Mouse (Mus musculus) heart, embryonic 11.5 days (tissue): ENCODE results near the gene Grwd1. TPM values are rescaled to one million over a fixed set of nuclear protein-coding genes. Genes with fewer than 3 reads are reported as not detected.

Experiments
- ATAC-seq: fragments of 200-750 bp; cut with Nextera tagmentation; replicated peaks from 2 replicates; pipeline ENCODE4 v1.8.0; 2017; ENCODE audit warnings: moderate library complexity; ENCODE audit not compliant: insufficient number of reproducible peaks, low FRiP score, low TSS enrichment
- H3K27ac ChIP-seq: fragments of 300-500 bp; sonication (generic); 2 replicates; pipeline ENCODE4 v1.5.1; 2014; ENCODE audit warnings: mild to moderate bottlenecking, low read depth, low read length
- H3K27me3 ChIP-seq: fragments of 300-500 bp; sonication (generic); 2 replicates; pipeline ENCODE4 v1.6.1; 2014; ENCODE audit warnings: mild to moderate bottlenecking, low read length, mixed read lengths; ENCODE audit not compliant: control insufficient read depth, insufficient read depth
- H3K36me3 ChIP-seq: fragments of 300-500 bp; sonication (generic); 2 replicates; pipeline ENCODE4 v1.6.1; 2014; ENCODE audit warnings: mild to moderate bottlenecking, low read length, moderate library complexity, mixed read lengths; ENCODE audit not compliant: control insufficient read depth, insufficient read depth
- H3K4me1 ChIP-seq: fragments of 300-500 bp; sonication (generic); 2 replicates; pipeline ENCODE4 v1.6.1; 2014; ENCODE audit warnings: low read length; ENCODE audit not compliant: control insufficient read depth, insufficient read depth
- H3K4me2 ChIP-seq: fragments of 300-500 bp; sonication (generic); 2 replicates; pipeline ENCODE4 v1.6.1; 2014; ENCODE audit warnings: mild to moderate bottlenecking, moderate library complexity
- H3K4me3 ChIP-seq: fragments of 300-500 bp; sonication (generic); 2 replicates; pipeline ENCODE4 v1.5.1; 2014; ENCODE audit warnings: low read depth, low read length
- H3K9ac ChIP-seq: fragments of 300-500 bp; sonication (generic); 2 replicates; pipeline ENCODE4 v1.6.1; 2014; ENCODE audit warnings: mild to moderate bottlenecking, low read depth, low read length, moderate library complexity
- H3K9me3 ChIP-seq: fragments of 300-500 bp; sonication (generic); replicated peaks from 2 replicates; pipeline ENCODE4 v1.6.1; 2016; ENCODE audit warnings: low read length; ENCODE audit not compliant: control insufficient read depth
- WGBS: fragments of 180-500 bp; shearing (Covaris S2); extraction: QIAGEN DNeasy Blood & Tissue Kit; methylation state at CpG from one replicate; pipeline ENCODE4 v1.1.7; 2014; ENCODE audit not compliant: insufficient replicate concordance; 5-methylcytosine and 5-hydroxymethylcytosine counted together
- polyA plus RNA-seq: library from polyadenylated mRNA; unstranded; fragments of >200 nt; fragmentation: Nextera tagmentation; extraction: Ambion mirVana; gene quantifications from 2 replicates; pipeline ENCODE4 v1.2.1, GENCODE M21; 2014

Grwd1 gene
- polyA plus RNA-seq, 1 experiment from 2014 or later: 48.7 TPM

DNA sequence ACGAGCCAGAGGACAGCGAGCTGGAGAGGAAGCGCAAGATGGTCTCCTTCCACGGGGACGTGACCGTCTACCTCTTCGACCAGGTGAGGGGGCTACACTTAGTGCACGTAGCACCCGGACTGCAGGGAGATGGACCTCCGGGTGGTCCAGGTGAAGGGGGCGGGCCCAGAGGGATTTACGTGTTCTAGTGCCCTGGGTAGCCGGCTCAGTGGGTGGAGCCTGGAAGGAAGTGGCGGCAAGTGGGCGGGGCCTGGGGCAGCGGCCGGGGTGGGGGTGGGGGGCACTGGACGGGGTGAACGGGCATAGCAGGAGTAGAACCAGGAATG, 32.3 kb downstream of the Grwd1 start:
- H3K4me2 ChIP-seq: peak overlapping the region; percentile 85
- 3% methylated on average over 19 of the region's 19 CpGs for whole genome bisulfite sequencing
- no peak for ATAC-seq
- H3K27me3 ChIP-seq: peaks cover 61% of the 10 kb centered on the region
- H3K27ac ChIP-seq: no peak overlapping the region
- no peaks in the 10 kb centered on the region; the same call in 1 of the 2 replicates for H3K36me3 ChIP-seq
- H3K9ac ChIP-seq: peak overlapping the region; percentile 62
- H3K9me3 ChIP-seq: no peaks in the 10 kb centered on the region
- H3K4me3 ChIP-seq: peak overlapping the region; percentile 48
- H3K4me1 ChIP-seq: peaks cover 16% of the 10 kb centered on the region; the same call in 1 of the 2 replicates

DNA sequence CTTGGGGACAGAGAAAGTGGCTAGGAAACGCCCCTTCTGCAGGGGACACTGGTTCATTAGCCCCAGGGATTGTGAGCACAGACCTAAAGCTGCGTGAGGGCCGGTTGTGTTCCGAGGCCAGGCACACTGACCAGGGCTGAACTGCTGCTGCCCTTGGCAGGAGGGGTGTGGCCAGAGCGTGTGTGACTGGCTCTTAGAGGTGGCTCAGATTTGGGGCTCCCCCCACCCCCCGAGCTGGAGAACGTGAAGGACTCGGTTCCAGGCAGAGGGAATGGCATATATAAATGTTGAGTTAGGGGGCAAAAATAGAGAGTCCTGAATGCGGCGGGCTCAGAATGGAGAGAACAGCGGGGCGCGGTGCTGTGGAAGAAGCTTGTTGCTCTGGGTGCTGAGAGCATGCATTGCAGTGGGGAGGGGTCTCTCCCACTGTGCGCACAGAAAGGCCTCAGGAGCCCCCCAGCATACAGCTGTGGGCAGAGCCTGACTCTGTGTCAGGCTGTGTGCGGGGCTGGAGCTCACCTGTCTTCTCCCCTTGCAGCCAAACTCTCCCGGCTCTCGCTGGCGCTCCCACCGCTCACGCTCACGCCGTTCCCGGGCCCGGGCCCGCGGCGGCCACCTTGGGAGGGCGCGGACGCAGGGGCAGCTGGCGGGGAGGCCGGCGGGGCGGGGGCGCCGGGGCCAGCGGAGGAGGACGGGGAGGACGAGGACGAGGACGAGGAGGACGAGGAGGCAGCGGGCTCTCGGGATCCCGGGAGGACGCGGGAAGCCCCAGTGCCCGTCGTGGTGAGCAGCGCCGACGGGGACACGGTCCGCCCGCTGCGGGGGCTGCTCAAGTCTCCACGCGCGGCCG, 32.9 kb downstream of the Grwd1 start:
- H3K27ac ChIP-seq: no peak overlapping the region
- no peak for ATAC-seq
- peaks cover 16% of the 10 kb centered on the region; the same call in 1 of the 2 replicates for H3K4me1 ChIP-seq
- H3K36me3 ChIP-seq: no peaks in the 10 kb centered on the region; the same call in 1 of the 2 replicates
- peak overlapping the region; percentile 85 for H3K4me2 ChIP-seq
- peak overlapping the region; percentile 48 for H3K4me3 ChIP-seq
- peak overlapping the region; percentile 62 for H3K9ac ChIP-seq
- H3K27me3 ChIP-seq: peaks cover 67% of the 10 kb centered on the region
- H3K9me3 ChIP-seq: no peaks in the 10 kb centered on the region
- WGBS: 2% methylated on average over 59 of the region's 60 CpGs

DNA sequence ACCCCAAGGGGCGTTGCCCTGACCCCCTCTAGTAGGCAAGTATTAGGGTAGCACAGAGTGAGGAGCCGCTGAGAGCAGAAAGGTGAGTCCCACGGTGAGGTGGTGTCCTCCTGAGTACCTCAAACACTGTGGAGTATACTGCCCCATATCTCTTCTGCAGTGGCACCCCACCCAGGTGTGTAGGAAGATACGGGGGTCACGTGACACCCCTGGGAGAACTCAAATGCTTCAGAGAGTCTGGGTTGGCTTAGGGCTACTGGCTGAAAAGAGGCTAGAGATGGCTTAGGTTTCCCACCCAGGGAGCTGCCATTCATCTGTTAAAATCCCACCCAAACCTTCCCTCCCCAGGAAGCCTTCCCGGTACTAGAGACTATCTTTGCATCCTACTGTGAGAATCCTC, 33.8 kb downstream of the Grwd1 start:
- peaks cover 16% of the 10 kb centered on the region; the same call in 1 of the 2 replicates for H3K4me1 ChIP-seq
- H3K4me2 ChIP-seq: no peak overlapping the region
- 0 out of 2 replicates have a peak overlapping the region, but pooled peaks have one; percentile 35 for H3K9ac ChIP-seq
- no peak overlapping the region for H3K4me3 ChIP-seq
- peaks cover 76% of the 10 kb centered on the region for H3K27me3 ChIP-seq
- no peaks in the 10 kb centered on the region; the same call in 1 of the 2 replicates for H3K36me3 ChIP-seq
- no peak for ATAC-seq
- H3K27ac ChIP-seq: no peak overlapping the region
- H3K9me3 ChIP-seq: no peaks in the 10 kb centered on the region
- WGBS: 29% methylated on average over 6 of the region's 6 CpGs

DNA sequence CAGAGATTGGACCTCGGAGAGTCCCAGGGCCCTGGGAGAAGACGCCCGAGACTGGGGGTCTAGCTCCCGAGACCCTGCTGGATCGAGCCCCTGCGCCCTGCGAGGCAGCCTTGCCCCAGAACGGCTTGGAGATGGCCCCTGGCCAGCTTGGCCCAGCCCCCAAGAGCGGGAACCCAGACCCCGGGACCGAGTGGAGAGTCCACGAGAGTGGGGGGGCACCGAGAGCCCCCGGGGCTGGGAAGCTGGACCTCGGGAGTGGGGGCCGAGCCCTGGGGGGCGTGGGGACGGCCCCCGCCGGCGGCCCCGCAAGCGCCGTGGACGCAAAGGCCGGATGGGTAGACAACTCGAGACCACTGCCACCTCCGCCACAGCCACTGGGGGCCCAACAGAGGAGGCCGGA, 35.8 kb downstream of the Grwd1 start:
- no peak overlapping the region for H3K4me2 ChIP-seq
- H3K4me1 ChIP-seq: peaks cover 8% of the 10 kb centered on the region; the same call in 1 of the 2 replicates
- ATAC-seq: no peak
- H3K27ac ChIP-seq: no peak overlapping the region
- H3K9ac ChIP-seq: no peak overlapping the region
- peaks cover 73% of the 10 kb centered on the region for H3K27me3 ChIP-seq
- H3K36me3 ChIP-seq: no peaks in the 10 kb centered on the region; the same call in 1 of the 2 replicates
- WGBS: 82% methylated on average over 29 of the region's 29 CpGs
- no peak overlapping the region for H3K4me3 ChIP-seq
- H3K9me3 ChIP-seq: no peaks in the 10 kb centered on the region

DNA sequence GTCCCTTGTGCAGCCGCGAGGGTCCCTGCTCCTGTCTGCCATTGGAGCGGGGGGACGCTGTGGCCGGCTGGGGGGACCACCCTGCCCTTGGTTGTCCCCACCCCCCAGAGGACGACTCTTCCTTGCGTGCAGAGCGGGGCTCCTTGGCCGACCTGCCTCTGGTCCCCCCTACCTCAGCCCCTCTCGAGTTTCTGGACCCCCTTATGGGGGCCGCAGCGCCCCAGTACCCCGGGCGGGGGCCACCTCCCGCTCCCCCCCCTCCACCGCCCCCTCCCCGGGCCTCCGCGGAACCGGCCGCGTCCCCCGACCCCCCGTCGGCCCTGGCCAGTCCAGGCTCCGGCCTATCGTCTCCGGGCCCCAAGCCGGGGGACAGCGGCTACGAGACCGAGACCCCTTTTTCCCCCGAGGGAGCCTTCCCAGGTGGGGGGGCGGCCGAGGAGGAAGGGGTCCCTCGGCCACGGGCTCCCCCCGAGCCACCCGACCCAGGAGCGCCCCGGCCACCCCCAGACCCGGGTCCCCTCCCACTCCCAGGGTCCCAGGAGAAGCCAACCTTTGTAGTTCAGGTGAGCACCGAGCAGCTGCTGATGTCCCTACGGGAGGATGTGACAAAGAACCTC, 36.7 kb downstream of the Grwd1 start:
- Histone ChIP-seq H3K36me3 (no peaks in the 10 kb centered on the region; the same call in 1 of the 2 replicates), H3K27me3 (peaks cover 69% of the 10 kb centered on the region), H3K9me3 (no peaks in the 10 kb centered on the region), H3K9ac (no peak overlapping the region), H3K4me1 (peaks cover 8% of the 10 kb centered on the region; the same call in 1 of the 2 replicates), H3K4me3 (no peak overlapping the region), H3K4me2 (no peak overlapping the region), H3K27ac (no peak overlapping the region)
- no peak for ATAC-seq
- WGBS: 73% methylated on average over 29 of the region's 44 CpGs

DNA sequence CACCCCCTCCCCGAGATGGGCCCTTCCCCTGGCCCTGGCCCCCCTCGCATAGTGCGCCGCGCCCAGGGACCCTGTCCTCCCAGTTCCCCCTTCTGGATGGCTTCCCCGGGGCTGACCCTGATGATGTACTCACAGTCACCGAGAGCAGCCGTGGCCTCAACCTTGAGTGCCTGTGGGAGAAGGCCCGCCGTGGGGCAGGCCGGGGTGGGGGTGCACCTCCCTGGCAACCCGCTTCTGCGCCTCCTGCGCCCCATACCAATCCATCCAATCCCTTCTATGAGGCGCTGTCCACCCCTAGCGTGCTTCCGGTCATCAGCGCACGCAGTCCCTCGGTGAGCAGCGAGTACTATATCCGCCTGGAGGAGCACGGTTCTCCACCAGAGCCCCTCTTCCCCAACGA, 37.5 kb downstream of the Grwd1 start:
- Histone ChIP-seq H3K9me3 (no peaks in the 10 kb centered on the region), H3K4me3 (no peak overlapping the region), H3K4me1 (0 out of 2 replicates have a peak, but pooled peaks cover 3% of the 10 kb centered on the region), H3K9ac (no peak overlapping the region), H3K36me3 (no peaks in the 10 kb centered on the region; the same call in 1 of the 2 replicates), H3K27me3 (peaks cover 61% of the 10 kb centered on the region), H3K4me2 (no peak overlapping the region), H3K27ac (no peak overlapping the region)
- ATAC-seq: no peak
- 65% methylated on average over 24 of the region's 24 CpGs for WGBS

DNA sequence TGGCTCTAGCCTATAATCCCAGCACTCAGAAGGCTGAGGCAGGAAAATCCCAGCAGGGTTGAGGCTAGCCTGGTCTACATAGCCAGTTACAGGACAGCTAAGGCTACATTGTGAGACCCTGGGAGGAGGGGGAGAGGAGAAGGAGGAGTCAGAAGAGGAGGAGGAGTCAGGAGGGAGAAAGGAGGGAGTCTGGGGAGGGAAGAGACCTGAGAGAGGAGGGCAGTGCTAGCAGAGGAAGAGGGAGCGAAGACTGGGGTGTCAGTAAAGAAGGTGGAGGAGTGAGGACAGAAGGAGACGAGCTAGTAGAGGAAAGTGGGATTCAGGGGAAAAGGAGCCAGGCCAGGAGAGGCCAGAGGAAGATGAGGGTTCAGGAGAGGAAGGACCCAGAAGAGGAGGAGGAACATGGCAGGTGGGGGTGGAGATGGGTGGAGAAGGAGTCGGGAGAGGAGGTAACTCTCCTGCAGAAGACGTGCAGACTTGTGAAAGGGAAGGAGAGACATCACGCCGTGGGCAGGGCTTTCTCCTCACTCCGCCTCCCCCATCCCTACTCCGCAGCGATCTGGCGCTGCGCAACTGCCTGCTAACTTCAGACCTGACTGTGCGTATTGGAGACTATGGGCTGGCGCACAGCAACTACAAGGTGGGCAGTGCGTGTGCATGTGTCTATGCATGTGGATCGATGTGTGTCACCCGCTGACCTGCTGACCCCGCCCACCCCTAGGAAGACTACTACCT, 38.8 kb downstream of the Grwd1 start:
- peaks cover 56% of the 10 kb centered on the region for H3K27me3 ChIP-seq
- no peak overlapping the region for H3K4me3 ChIP-seq
- no peak overlapping the region for H3K4me2 ChIP-seq
- no peak overlapping the region for H3K9ac ChIP-seq
- ATAC-seq: no peak
- 62% methylated on average over 17 of the region's 17 CpGs for WGBS
- no peak overlapping the region for H3K27ac ChIP-seq
- no peaks in the 10 kb centered on the region for H3K4me1 ChIP-seq
- H3K9me3 ChIP-seq: no peaks in the 10 kb centered on the region
- H3K36me3 ChIP-seq: no peaks in the 10 kb centered on the region; the same call in 1 of the 2 replicates

DNA sequence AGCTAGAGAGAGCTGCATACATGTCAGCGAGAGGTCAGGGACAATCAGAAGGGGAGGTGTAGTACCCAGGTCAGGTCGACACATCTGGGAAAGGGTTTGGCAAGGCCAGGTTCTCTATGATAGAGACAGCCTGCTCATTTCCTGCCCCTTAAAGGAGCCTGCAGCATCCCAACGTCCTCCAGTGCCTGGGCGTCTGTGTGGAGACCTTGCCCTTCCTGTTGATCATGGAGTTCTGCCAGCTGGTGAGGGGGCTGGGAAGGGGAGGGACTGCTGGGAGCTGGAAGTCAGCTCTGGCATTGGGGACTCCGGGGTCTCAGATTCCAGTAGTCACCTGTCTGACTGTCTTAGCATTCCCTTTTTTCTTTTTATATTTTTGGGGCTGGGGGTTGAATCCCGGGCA, 40.0 kb downstream of the Grwd1 start:
- WGBS: 54% methylated on average over 6 of the region's 6 CpGs
- H3K36me3 ChIP-seq: no peaks in the 10 kb centered on the region; the same call in 1 of the 2 replicates
- H3K27ac ChIP-seq: no peak overlapping the region
- H3K4me1 ChIP-seq: no peaks in the 10 kb centered on the region; the same call in 1 of the 2 replicates
- H3K9ac ChIP-seq: no peak overlapping the region
- no peak for ATAC-seq
- no peaks in the 10 kb centered on the region for H3K9me3 ChIP-seq
- no peak overlapping the region for H3K4me3 ChIP-seq
- peaks cover 59% of the 10 kb centered on the region for H3K27me3 ChIP-seq
- H3K4me2 ChIP-seq: no peak overlapping the region
